Mouse (Mus musculus) CD8-positive naive resting alpha-beta T cell, adult 57 days (primary cell): ENCODE data around the gene Defb21. TPM values are rescaled to one million over a fixed set of nuclear protein-coding genes. Genes with fewer than 3 reads are reported as not detected.

ENCODE experiments used
- total RNA-seq: library from RNA; stranded (reverse); gene quantifications from one replicate; pipeline ENCODE4 v1.2.4, GENCODE M21; 2023

Defb21 gene
- total RNA-seq, result not detected

DNA sequence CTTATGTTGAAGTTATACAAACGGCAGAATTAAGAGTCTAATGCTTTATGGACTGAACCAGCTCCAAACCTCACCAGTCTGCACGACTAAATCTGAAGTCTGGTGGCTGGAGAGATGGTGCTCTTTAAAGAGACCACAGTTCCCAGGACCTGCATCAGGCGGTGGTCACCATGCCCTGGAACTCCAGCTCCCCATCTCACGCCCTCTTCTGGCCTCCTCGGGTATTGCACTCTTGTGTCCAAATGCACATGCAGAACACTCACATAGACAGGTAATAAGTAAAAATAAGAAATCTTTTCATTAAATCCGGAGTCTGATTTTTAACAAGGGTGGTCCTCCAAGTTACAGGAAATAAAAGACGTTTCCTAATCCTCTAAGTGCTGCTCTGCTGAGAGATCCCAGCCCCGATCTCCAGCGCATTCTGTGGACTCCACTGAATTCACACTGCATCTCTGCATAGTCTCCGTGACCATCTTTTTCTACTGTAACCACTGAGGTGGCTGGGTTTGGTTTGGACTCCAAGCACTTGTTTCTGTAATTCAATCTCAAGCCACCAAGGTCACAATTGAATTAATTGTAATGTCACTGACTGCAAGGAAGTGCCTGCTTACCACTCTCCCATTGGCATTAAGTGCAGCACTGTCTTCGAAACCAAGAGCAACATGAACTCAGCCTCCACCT, at the start of gene Defb21:
Defb21 (plus strand) TSS at position 631 of the 681 bp plus-strand sequence.

GRCm38 (mm10) chr2:152539944-152540710, 32.4 kb upstream of the Defb21 start, which contains the start of gene Defb29:
TSS of gene Defb29 (minus strand) at chr2:152540098.

DNA sequence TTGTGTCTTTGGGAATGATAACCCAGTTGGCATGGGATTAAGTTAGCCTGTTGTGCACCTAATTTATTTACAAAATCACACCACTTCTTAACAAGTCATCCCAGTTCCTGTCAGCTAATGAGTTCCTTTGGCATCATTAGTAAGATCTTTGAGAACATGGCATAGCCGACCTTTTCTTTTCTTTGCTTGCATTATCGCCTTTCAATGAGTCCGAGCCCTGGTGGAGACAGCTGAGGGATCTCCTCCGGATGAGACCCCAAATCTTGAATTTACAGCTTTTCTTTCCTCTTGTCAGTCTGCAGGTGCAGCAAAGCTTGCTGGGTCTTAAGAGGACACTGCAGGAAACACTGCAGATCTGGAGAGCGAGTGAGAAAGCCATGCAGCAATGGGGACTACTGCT, 3.5 kb upstream of the Defb21 start, which contains the start of gene Gm17416:
Gm17416 (plus strand) TSS at position 301 of the 400 bp plus-strand sequence.

GRCm38 (mm10) chr2:152580107-152580506, 7.6 kb downstream of the Defb21 start, which contains the start of gene Defb19:
TSS of gene Defb19 (minus strand) at chr2:152580312.

GRCm38 (mm10) chr2:152599299-152599698, 26.8 kb downstream of the Defb21 start, which contains the start of gene Defb45:
TSS of gene Defb45 (minus strand) at chr2:152599399.

DNA sequence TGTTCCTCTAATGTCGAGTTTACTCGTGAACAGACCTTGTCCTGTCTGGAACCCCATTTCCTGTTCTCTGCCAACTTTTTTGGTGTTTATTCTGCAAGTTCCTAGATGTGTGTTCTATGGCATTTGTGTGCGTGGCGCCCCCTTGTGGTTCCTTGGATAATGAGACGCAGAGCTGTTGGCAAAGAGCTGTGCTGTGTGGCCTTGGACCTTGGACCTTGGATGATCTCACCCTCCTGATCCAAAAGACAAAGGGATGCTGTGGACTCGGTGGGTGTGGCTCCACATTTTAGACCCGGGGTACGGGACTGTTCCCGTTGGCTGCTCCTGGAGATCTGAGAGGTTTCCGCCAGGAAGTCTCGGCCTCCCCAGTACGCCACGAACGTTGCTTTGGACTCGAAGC, 31.5 kb downstream of the Defb21 start, which contains the start of gene Defb36:
Defb36 (plus strand) TSS at position 271 of the 400 bp plus-strand sequence.

GRCm38 (mm10) chr2:152622953-152623352, 50.4 kb downstream of the Defb21 start, which contains the start of gene Defb25:
TSS of gene Defb25 (minus strand) at chr2:152623053.

Other genes with a start within 250 kb of the Defb21 start
- 215 TPM for gene Rbck1, start 240.1 kb upstream of the Defb21 start, total RNA-seq
- 10.8 TPM for gene Trib3, start 228.7 kb upstream of the Defb21 start, total RNA-seq
- gene Nrsn2, start 196.1 kb upstream of the Defb21 start, total RNA-seq, result not detected
- 1.2 TPM for gene Sox12, start 174.7 kb upstream of the Defb21 start, total RNA-seq
- gene Zcchc3, start 157.7 kb upstream of the Defb21 start, total RNA-seq, result 2.9 TPM
- gene 6820408C15Rik, start 157.2 kb upstream of the Defb21 start, total RNA-seq, result not detected
- not detected for gene Defb23, start 108.1 kb upstream of the Defb21 start, total RNA-seq
- not detected for gene Defb20, start 95.7 kb upstream of the Defb21 start, total RNA-seq
- not detected for gene Defb22, start 82.6 kb upstream of the Defb21 start, total RNA-seq
- not detected for gene Defb26, start 61.1 kb upstream of the Defb21 start, total RNA-seq
- gene Defb28, start 54.5 kb upstream of the Defb21 start, total RNA-seq, result not detected
- not detected for gene Defb29, start 32.6 kb upstream of the Defb21 start, total RNA-seq
- not detected for gene Gm17416, start 3.4 kb upstream of the Defb21 start, total RNA-seq
- gene Defb19, start 7.6 kb downstream of the Defb21 start, total RNA-seq, result not detected
- gene Defb45, start 26.7 kb downstream of the Defb21 start, total RNA-seq, result not detected
- gene Defb36, start 31.6 kb downstream of the Defb21 start, total RNA-seq, result not detected
- not detected for gene Defb25, start 50.3 kb downstream of the Defb21 start, total RNA-seq
- not detected for gene Rem1, start 54.2 kb downstream of the Defb21 start, total RNA-seq
- 143 TPM for gene H13, start 96.7 kb downstream of the Defb21 start, total RNA-seq
- gene Mcts2, start 114.3 kb downstream of the Defb21 start, total RNA-seq, result 20.3 TPM
- 1.4 TPM for gene Id1, start 163.5 kb downstream of the Defb21 start, total RNA-seq
- not detected for gene Cox4i2, start 181.4 kb downstream of the Defb21 start, total RNA-seq